Mouse (Mus musculus) urinary bladder, postnatal 25 days (tissue): ENCODE data around the gene Armc6.

ENCODE experiments used
- DNase-seq: peaks from one replicate; pipeline ENCODE4 v3.0.0; 2022; ENCODE audit warnings: low spot score

Gene Armc6

GRCm38 (mm10) chr8:70234080-70234780, at the start of gene Armc6, which contains the start of gene Sugp2:
Gene Armc6 (minus strand): TSS chr8:70234466.
Gene Sugp2 (plus strand): TSS chr8:70234226.
- DNase-seq, result peak; percentile 92

DNA sequence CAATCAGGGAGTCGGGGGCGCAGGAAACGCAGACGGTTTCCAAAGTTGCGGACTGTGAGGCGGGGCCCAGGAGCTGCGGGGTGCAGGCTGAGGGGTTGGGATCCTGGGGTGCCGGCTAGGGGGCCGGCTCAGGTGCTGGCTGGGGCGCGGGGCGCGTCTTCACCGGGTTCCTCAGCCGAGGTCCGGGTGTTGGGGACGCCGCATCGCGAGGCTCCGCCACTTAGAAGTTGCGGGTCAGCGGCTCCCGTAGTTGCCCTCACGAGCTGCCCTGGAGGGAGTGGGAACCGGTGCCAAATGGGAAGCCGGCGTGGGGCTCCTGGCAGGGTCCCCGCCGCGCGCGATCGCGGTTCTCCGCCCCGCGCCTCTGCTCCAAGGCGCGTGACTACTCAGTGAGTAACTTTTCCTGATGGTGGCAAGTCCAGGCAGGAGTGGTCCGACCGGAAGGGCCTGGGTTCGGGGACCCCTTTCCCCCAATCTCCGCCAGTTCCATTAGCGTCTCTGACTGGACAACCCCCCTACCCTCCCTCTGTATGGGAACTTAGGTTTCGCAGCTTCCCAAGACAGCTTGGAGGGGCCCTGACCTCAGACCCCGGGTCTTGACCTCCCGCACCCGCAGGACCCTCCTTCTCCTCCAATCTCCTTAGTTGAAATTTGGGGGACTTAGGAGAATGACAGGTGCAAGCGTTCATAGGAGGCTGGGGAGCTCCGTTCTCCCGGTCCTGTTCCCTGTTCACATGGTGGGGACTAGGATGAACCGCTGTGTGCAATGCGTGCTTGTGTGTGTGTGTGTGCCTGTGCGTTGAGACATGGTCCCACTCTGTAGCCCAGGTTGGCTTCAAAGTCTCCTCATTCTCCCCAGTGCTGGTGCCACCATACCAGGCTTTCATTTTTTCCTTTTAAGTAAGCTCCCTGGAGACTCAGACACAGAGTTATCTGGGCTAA, 49.1 kb upstream of the Armc6 start:
- peak; percentile 40 for DNase-seq

GRCm38 (mm10) chr8:70282603-70283135, 48.4 kb upstream of the Armc6 start, which contains the start of gene Homer3:
Gene Homer3 (plus strand): TSS chr8:70282827.
- peak; percentile 90 for DNase-seq

DNA sequence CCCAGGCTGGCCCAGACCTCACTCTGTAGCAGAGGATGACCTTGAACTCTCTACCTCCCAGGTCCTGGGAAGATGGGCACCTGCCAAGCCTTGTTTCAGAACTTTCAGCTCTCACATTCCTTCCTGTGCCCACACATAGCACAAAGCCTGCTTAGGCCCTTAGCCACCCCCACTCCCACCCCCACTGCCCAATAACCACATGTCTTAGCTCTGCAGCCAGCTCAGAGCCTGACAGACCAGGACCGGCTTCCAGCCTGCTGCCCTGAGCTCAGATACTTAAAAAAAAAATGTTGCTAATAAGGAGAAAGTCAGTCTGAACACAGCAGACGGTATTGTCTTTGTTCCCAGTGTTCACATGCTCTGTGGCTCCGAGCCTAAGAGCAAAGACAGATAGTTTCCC, 46.7 kb upstream of the Armc6 start:
- DNase-seq, result no peak

DNA sequence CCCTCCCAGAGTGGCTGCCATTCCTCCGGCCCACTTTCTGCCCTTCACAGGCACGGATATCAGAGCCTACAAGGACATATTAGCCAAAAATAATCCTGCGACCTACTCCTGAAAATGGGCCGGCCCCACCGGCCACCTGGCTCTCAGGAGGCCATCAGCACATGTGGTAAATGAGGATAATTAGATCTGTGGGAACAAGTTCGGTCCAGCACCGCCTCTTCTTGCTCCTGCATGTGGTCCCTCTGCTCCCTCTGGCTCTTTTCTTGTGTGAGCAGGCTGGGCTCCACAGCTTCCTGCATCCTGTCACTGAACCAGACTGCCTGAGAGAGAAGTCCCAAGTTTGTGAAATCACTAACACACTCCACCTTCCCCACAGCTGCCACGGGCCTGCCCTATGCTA, 45.0 kb upstream of the Armc6 start:
- DNase-seq, result no peak

- DNase-seq, result no peak
These were observed 43.9 kb upstream of the Armc6 start for GRCm38 (mm10) chr8:70278175-70278574.

- no peak for DNase-seq
These were observed 42.2 kb upstream of the Armc6 start for GRCm38 (mm10) chr8:70276476-70276875.

- no peak for DNase-seq
These were observed 40.1 kb upstream of the Armc6 start for GRCm38 (mm10) chr8:70274350-70274749.

- no peak for DNase-seq
These were observed 38.7 kb upstream of the Armc6 start for GRCm38 (mm10) chr8:70272949-70273348.

GRCm38 (mm10) chr8:70268799-70269565, 34.7 kb upstream of the Armc6 start:
- no peak for DNase-seq

DNA sequence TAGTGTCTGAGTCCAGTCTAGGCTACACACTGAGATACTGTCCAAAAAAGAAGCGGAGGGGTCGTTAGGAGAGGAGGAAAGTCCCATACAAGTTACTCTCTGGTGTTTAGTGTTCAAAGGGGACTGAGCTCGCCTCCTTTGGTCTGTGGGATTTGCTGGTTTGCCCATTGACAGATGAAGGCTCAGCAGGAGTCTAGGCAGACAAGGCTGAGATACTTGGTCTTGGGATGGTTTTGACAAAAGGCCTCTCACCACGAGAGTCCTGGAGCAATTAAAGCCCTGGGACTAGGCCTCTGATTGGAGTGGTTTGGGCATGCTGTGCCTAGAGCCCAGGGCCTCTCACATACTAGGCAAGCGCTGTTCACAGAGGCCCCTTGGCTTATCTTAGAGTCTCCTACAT, 34.0 kb upstream of the Armc6 start:
- no peak for DNase-seq

- no peak for DNase-seq
These were observed 33.4 kb upstream of the Armc6 start for GRCm38 (mm10) chr8:70267674-70268073.

DNA sequence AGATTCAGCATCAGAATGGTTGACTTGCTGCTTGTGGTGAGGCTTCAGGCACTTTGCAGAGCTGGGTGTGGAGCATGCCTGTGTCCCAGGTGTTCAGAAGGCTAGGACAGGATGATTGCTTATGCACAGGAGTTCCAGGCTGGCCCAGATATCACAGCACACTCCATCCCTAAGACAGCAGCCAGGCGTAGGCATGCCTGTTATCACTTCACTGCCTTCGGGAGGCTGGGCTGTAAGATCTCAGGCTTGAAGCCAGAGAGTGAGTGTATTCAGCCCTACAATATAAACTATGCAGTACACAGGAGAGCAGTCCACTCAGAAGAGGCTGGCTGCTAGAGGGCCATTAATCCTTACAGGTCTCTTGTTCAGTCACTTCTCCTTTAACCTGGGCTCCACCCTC, 24.8 kb upstream of the Armc6 start:
- no peak for DNase-seq

- no peak for DNase-seq
These were observed 24.3 kb upstream of the Armc6 start for GRCm38 (mm10) chr8:70258600-70258999.

GRCm38 (mm10) chr8:70257456-70257855, 23.2 kb upstream of the Armc6 start:
- DNase-seq, result no peak

DNA sequence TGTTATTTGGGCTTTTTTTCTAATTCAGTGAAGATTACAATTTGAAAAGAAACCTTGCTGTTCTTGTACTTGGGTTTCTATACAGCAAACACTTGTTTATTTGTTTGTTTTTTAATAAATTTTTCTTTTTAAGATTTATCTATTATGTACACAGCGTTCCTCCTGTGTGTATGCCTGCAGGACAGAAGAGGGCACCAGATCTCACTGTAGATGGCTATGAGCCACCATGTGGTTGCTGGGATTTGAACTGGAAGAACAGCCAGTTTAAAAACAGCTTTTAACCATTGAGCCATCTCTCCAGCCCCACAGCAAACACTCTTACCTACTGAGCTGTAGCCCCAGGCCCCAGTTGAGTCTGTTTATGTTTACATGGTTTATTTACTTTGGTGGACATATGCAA, 20.4 kb upstream of the Armc6 start:
- no peak for DNase-seq

GRCm38 (mm10) chr8:70247841-70248240, 13.6 kb upstream of the Armc6 start:
- no peak for DNase-seq

DNA sequence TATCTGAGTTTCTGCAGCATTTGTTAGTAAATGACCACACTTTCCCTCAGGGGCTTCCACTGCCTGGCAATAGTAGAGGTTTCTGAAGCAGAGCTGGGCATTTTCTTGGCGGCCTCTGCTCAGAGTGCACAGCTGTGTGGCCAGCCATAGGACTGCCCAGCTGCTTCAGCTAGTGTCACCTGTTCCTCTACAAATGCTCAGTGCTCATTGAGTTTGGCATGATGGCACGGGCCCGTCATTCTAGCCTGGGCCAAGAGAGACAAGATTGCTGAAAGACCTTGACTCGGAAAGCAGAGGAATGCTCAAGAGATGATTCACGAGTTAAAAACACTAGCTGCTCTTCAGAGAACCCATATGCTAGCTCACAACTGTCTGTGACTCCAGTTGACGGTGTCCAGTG, 12.4 kb upstream of the Armc6 start:
- DNase-seq, result no peak

- DNase-seq, result no peak
These were observed 6.4 kb upstream of the Armc6 start for GRCm38 (mm10) chr8:70240642-70241041.

DNA sequence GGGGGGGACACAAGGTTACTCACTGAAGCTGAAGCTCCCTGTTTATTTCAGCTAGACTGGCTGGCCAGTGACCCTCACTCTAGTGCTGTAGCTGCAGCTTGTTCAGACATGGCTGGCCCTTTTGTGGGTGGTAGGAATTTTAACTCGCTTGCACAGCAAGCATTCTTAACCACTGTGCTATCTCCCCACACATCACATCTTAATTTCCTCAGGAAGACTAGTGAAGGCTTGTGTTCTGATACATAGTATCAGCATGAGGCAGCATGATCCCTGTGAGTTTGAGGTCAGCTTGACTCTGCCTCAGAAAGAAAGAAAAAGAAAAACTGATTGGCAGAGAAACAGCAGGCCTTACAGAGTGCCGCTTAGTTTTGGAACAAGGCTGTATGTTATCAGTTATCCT, 3.6 kb upstream of the Armc6 start:
- no peak for DNase-seq

GRCm38 (mm10) chr8:70234781-70235128, 489 bp upstream of the Armc6 start:
- no peak for DNase-seq

- DNase-seq, result no peak
These were observed 660 bp downstream of the Armc6 start for GRCm38 (mm10) chr8:70233606-70234005.
